Mouse (Mus musculus) ES-Bruce4 (cell line): ENCODE data around the gene Olfr1504. TPM values are rescaled to one million over a fixed set of nuclear protein-coding genes. Genes with fewer than 3 reads are reported as not detected.
"Not testable (repeated sequence)": the region's sequence is repeated elsewhere in the genome, so short reads cannot be mapped to it uniquely, and the experiment has no call there.

Source experiments
- H3K27ac ChIP-seq: 2 replicates; pipeline ENCODE4 v1.5.1; 2012; ENCODE audit warnings: low read length, inconsistent platforms; ENCODE audit not compliant: insufficient read depth
- H3K27me3 ChIP-seq: 2 replicates; pipeline ENCODE4 v1.6.1; 2012; ENCODE audit warnings: mild to moderate bottlenecking, low read length, inconsistent platforms; ENCODE audit not compliant: control insufficient read depth, poor library complexity, insufficient read depth, severe bottlenecking
- H3K36me3 ChIP-seq: 2 replicates; pipeline ENCODE4 v1.6.1; 2012; ENCODE audit warnings: inconsistent platforms, mild to moderate bottlenecking, low read length, moderate library complexity; ENCODE audit not compliant: control insufficient read depth, poor library complexity, insufficient read depth, severe bottlenecking
- H3K4me1 ChIP-seq: one replicate; pipeline ENCODE4 v1.8.1; 2011; ENCODE audit warnings: low read length; ENCODE audit not compliant: control insufficient read depth, insufficient read depth
- H3K4me3 ChIP-seq: 2 replicates; pipeline ENCODE4 v1.5.1; 2011; ENCODE audit warnings: low read depth, mild to moderate bottlenecking, low read length
- H3K9ac ChIP-seq: 2 replicates; pipeline ENCODE4 v1.6.1; 2012; ENCODE audit warnings: low read depth, mild to moderate bottlenecking, inconsistent platforms; ENCODE audit not compliant: poor library complexity, severe bottlenecking
- H3K9me3 ChIP-seq: replicated peaks from 2 replicates; pipeline ENCODE4 v1.6.1; 2012; ENCODE audit warnings: mild to moderate bottlenecking, low read length, inconsistent platforms; ENCODE audit not compliant: control insufficient read depth, poor library complexity, insufficient read depth, severe bottlenecking
- CTCF ChIP-seq: IDR thresholded peaks from one replicate; pipeline ENCODE4 v1.8.1; 2011; ENCODE audit warnings: low read depth, low read length
- EP300 ChIP-seq: IDR thresholded peaks from 2 replicates; pipeline ENCODE4 v1.6.1; 2011; ENCODE audit warnings: low read depth, low read length; ENCODE audit not compliant: insufficient read depth
- POLR2A ChIP-seq: IDR thresholded peaks from one replicate; pipeline ENCODE4 v1.8.1; 2011; ENCODE audit warnings: low read length; ENCODE audit not compliant: insufficient read depth
- polyA plus RNA-seq: library from polyadenylated mRNA; stranded (reverse); fragments of >200 nt; gene quantifications from 2 replicates; pipeline ENCODE4 v1.2.4, GENCODE M21; 2011; ENCODE audit warnings: low read depth; ENCODE audit not compliant: missing spikeins, insufficient read depth, insufficient read length

The Olfr1504 gene
- not detected in 2 replicates for polyA plus RNA-seq

- no peak for TF ChIP-seq POLR2A
- TF ChIP-seq CTCF = no peak
- no peak for TF ChIP-seq EP300
These were observed at the start of gene Olfr1504 for GRCm38 (mm10) chr19:13897828-13898227. Olfr1504 (minus strand) TSS chr19:13897928.

DNA sequence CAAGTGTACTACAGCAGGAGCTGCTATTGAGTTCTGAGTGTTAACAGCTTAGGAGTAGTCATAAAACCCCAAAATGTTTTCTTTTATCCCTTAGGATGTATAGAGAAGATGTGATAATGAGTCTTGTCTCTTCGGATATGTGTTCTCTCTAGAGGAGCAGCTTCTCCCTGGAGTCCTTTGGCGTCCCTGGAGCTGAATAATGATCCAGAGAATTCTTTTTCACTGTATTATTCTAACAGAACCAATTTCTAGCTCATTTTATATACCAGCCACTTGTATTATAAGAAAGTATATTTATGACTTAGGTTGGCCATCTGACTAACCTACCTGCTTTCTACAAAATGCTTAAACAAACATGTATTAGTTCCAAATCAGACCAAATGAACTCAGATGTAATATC is 15.5 kb upstream of the Olfr1504 start, which contains the start of gene Olfr1505:
TSS of gene Olfr1505 (plus strand) at position 301 of the 400 bp plus-strand sequence.
- no peaks in the 10 kb centered on the region for H3K9me3 ChIP-seq
- no peak within 1 kb of the TSS for H3K27ac ChIP-seq
- H3K27me3 ChIP-seq = no peaks in the 10 kb centered on the region
- H3K4me3 ChIP-seq = no peak within 1 kb of the TSS
- H3K4me1 ChIP-seq = no peaks in the 10 kb centered on the region
- no peak for TF ChIP-seq CTCF
- TF ChIP-seq POLR2A = no peak
- no peak for TF ChIP-seq EP300
- H3K9ac ChIP-seq = no peak within 1 kb of the TSS
- H3K36me3 ChIP-seq = no peaks in the 10 kb centered on the region

More at GRCm38 (mm10) chr19:13897828-13898227, at the start of gene Olfr1504:
- Histone ChIP-seq H3K9me3 (no peaks in the 10 kb centered on the region), H3K4me1 (no peaks in the 10 kb centered on the region), H3K27ac (no peak within 1 kb of the TSS), H3K4me3 (no peak within 1 kb of the TSS), H3K36me3 (no peaks in the 10 kb centered on the region), H3K9ac (no peak within 1 kb of the TSS), H3K27me3 (no peaks in the 10 kb centered on the region)

GRCm38 (mm10) chr19:13861495-13861894 is 36.2 kb downstream of the Olfr1504 start, which contains the start of gene Olfr1502:
Olfr1502 (plus strand) TSS chr19:13861795.
- Histone ChIP-seq H3K4me3 (no peak within 1 kb of the TSS), H3K9ac (no peak within 1 kb of the TSS), H3K27me3 (no peaks in the 10 kb centered on the region), H3K4me1 (no peaks in the 10 kb centered on the region), H3K9me3 (no peaks in the 10 kb centered on the region), H3K27ac (no peak within 1 kb of the TSS), H3K36me3 (no peaks in the 10 kb centered on the region)
- TF ChIP-seq POLR2A (no peak), EP300 (no peak)

DNA sequence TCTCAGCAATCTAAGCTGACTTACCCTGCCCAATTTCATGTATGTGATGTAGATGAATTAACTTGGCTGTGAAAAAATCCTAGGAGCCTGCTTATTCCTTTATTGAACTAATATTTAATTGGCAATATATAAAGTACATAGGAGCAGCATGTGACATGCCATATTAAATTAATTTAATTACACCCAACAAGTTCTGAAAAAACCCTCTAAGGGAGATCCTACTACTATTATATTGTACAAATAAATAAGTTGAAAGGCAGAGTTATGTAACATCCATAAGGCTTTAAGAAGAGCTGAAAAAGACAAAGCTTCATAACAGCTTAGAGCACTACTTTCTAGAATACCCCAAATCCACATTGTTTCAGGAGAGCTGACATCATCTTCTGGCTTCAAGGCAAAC is 47.1 kb downstream of the Olfr1504 start, which contains the start of gene Olfr1501:
TSS of gene Olfr1501 (minus strand) at position 101 of the 400 bp plus-strand sequence.
- H3K27ac ChIP-seq, H3K9me3 ChIP-seq, H3K27me3 ChIP-seq, H3K36me3 ChIP-seq, H3K4me3 ChIP-seq, H3K9ac ChIP-seq, H3K4me1 ChIP-seq: not testable (repeated sequence)

Other genes starting within 250 kb of the Olfr1504 start
- gene Olfr1490, start 246.8 kb downstream of the Olfr1504 start, polyA plus RNA-seq = not detected in 2 replicates
- gene Olfr1491, start 200.7 kb downstream of the Olfr1504 start, polyA plus RNA-seq = not detected in 2 replicates
- gene Olfr1493-ps1, start 174.7 kb downstream of the Olfr1504 start, polyA plus RNA-seq = not detected in 2 replicates
- not detected in 2 replicates for gene Olfr1494, start 158.2 kb downstream of the Olfr1504 start, polyA plus RNA-seq
- gene Olfr1495, start 133.3 kb downstream of the Olfr1504 start, polyA plus RNA-seq = not detected in 2 replicates
- gene Olfr1496, start 120.0 kb downstream of the Olfr1504 start, polyA plus RNA-seq = not detected in 2 replicates
- not detected in 2 replicates for gene Olfr1497, start 99.7 kb downstream of the Olfr1504 start, polyA plus RNA-seq
- not detected in 2 replicates for gene Olfr1499, start 78.5 kb downstream of the Olfr1504 start, polyA plus RNA-seq
- not detected in 2 replicates for gene Olfr1500, start 67.4 kb downstream of the Olfr1504 start, polyA plus RNA-seq
- not detected in 2 replicates for gene Olfr1501, start 47.2 kb downstream of the Olfr1504 start, polyA plus RNA-seq
- gene Olfr1502, start 36.1 kb downstream of the Olfr1504 start, polyA plus RNA-seq = not detected in 2 replicates
- gene Olfr1505, start 15.6 kb upstream of the Olfr1504 start, polyA plus RNA-seq = 0.18 TPM in 1 of 2 replicates, not detected in the other